Mouse (Mus musculus) midbrain, postnatal 0 days (tissue): Measurements from ENCODE around the gene Pbld1. TPM values are rescaled to one million over a fixed set of nuclear protein-coding genes. Genes with fewer than 3 reads are reported as not detected.

Source experiments
- ATAC-seq: fragments of 200-750 bp; cut with Nextera tagmentation; 2 replicates; pipeline ENCODE4 v1.8.0; 2017; ENCODE audit warnings: moderate number of reproducible peaks, mild to moderate bottlenecking, moderate TSS enrichment, moderate library complexity; ENCODE audit not compliant: low FRiP score
- DNase-seq: peaks from one replicate; pipeline ENCODE4 v3.0.0-alpha.2; 2015; ENCODE audit warnings: low spot score
- H3K27ac ChIP-seq: fragments of 300-500 bp; sonication (generic); 2 replicates; pipeline ENCODE4 v1.5.1; 2014; ENCODE audit warnings: low read depth, mild to moderate bottlenecking, low read length, mixed read lengths
- H3K27me3 ChIP-seq: fragments of 300-500 bp; sonication (generic); 2 replicates; pipeline ENCODE4 v1.6.1; 2014; ENCODE audit warnings: low read length, control low read depth, mixed read lengths; ENCODE audit not compliant: insufficient read depth
- H3K36me3 ChIP-seq: fragments of 300-500 bp; sonication (generic); 2 replicates; pipeline ENCODE4 v1.6.1; 2014; ENCODE audit warnings: low read length, control low read depth, mixed read lengths; ENCODE audit not compliant: insufficient read depth
- H3K4me1 ChIP-seq: fragments of 300-500 bp; sonication (generic); 2 replicates; pipeline ENCODE4 v1.6.1; 2014; ENCODE audit warnings: mild to moderate bottlenecking, control low read depth, antibody characterized with exemption, low read length, mixed read lengths; ENCODE audit not compliant: insufficient read depth
- H3K4me2 ChIP-seq: fragments of 300-500 bp; sonication (generic); 2 replicates; pipeline ENCODE4 v1.6.1; 2014; ENCODE audit warnings: low read depth, mild to moderate bottlenecking, low read length, mixed read lengths; ENCODE audit not compliant: poor library complexity, severe bottlenecking
- H3K4me3 ChIP-seq: fragments of 300-500 bp; sonication (generic); 2 replicates; pipeline ENCODE4 v1.5.1; 2014; ENCODE audit warnings: low read depth, mild to moderate bottlenecking, low read length, moderate library complexity
- H3K9ac ChIP-seq: fragments of 300-500 bp; sonication (generic); replicated peaks from 2 replicates; pipeline ENCODE4 v1.6.1; 2014; ENCODE audit warnings: mild to moderate bottlenecking, low read length, moderate library complexity, mixed read lengths; ENCODE audit not compliant: poor library complexity, severe bottlenecking
- H3K9me3 ChIP-seq: fragments of 300-500 bp; sonication (generic); 2 replicates; pipeline ENCODE4 v1.6.1; 2016; ENCODE audit warnings: low read length, control low read depth
- CTCF ChIP-seq: IDR thresholded peaks from 2 replicates; pipeline ENCODE4 v1.5.1; 2016; ENCODE audit warnings: antibody characterized with exemption, mild to moderate bottlenecking
- WGBS: fragments of 180-500 bp; shearing (Covaris S2); extraction: QIAGEN DNeasy Blood & Tissue Kit; methylation state at CpG from one replicate; pipeline ENCODE4 v1.1.7; 2014; 5-methylcytosine and 5-hydroxymethylcytosine counted together
- polyA plus RNA-seq: library from polyadenylated mRNA; unstranded; fragments of >200 nt; fragmentation: Nextera tagmentation; extraction: Ambion mirVana; gene quantifications from 2 replicates; pipeline ENCODE4 v1.2.1, GENCODE M21; 2015
- total RNA-seq: library from RNA; depleted of rRNA; stranded (reverse); fragments of >200 nt; gene quantifications from 2 replicates; pipeline ENCODE4 v1.2.3, GENCODE M21; 2014; rRNA removed

Pbld1 gene
- total RNA-seq = not detected in 2 replicates
- polyA plus RNA-seq = 0.45 and 0.59 TPM in 2 replicates

- H3K9ac ChIP-seq = no peak within 1 kb of the TSS
- ATAC-seq (no peak), DNase-seq (no peak)
- no peak within 1 kb of the TSS for H3K27ac ChIP-seq
- H3K9me3 ChIP-seq = no peaks in the 10 kb centered on the region
- no peaks in the 10 kb centered on the region for H3K4me1 ChIP-seq
- 84% methylated on average over 2 of the region's 2 CpGs for WGBS
- no peaks in the 10 kb centered on the region for H3K27me3 ChIP-seq
- TF ChIP-seq CTCF = no peak
- H3K4me2 ChIP-seq = no peak within 1 kb of the TSS
- H3K4me3 ChIP-seq = no peak within 1 kb of the TSS
- H3K36me3 ChIP-seq = no peaks in the 10 kb centered on the region
Observed at GRCm38 (mm10) chr10:63059862-63060261, at the start of gene Pbld1. Gene Pbld1, plus strand, starts transcription at chr10:63060162.

DNA sequence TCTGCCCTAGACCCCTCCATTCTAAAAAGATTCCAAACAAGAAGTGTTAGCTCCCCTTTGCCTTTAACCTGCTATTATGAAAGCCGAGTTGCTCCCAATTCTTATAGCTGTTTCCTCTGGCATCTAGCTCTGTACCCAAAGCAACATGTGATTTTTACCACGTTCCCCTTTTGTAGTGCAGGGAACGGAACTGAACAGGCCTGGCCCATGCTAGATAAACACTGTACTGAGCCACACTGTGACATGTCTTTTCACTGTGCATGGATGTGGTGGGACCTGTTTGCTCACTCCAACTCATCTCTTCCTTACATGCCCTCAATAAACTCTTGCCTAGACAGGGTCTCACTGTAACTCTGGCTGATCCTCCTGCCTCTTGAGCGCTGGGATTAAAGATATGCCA, 49.7 kb upstream of the Pbld1 start:
- H3K9me3 ChIP-seq = no peaks in the 10 kb centered on the region
- TF ChIP-seq CTCF = no peak
- WGBS = 82% methylated on average over 4 of the region's 4 CpGs
- H3K36me3 ChIP-seq = peaks cover 43% of the 10 kb centered on the region
- H3K9ac ChIP-seq = no peak overlapping the region
- H3K4me3 ChIP-seq = no peak overlapping the region
- no peaks in the 10 kb centered on the region for H3K27me3 ChIP-seq
- no peak for DNase-seq
- no peak for ATAC-seq
- H3K4me1 ChIP-seq = no peaks in the 10 kb centered on the region
- H3K27ac ChIP-seq = no peak overlapping the region
- no peak overlapping the region for H3K4me2 ChIP-seq

DNA sequence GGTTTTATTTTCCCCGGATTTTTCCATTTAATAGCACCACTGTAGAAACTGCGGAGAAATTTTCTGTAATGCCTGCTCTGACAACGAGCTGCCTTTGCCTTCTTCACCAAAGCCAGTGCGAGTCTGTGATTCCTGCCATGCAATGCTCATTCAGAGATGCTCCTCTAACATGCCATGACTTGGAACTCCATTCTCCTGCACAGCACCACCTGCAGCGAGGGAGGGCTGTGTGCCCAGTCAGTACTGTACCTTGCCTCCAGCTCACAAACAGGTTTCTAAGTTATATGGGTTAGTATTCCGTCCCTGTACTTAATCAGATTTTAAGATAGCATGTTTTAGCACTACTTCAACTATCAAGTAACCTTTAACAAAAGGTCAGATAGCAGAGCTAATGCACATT, 48.4 kb upstream of the Pbld1 start:
- no peak overlapping the region for H3K27ac ChIP-seq
- TF ChIP-seq CTCF = no peak
- 86% methylated on average over 6 of the region's 6 CpGs for WGBS
- no peak for ATAC-seq
- H3K9me3 ChIP-seq = no peaks in the 10 kb centered on the region
- no peaks in the 10 kb centered on the region for H3K4me1 ChIP-seq
- H3K4me2 ChIP-seq = no peak overlapping the region
- H3K9ac ChIP-seq = no peak overlapping the region
- peaks cover 48% of the 10 kb centered on the region for H3K36me3 ChIP-seq
- H3K4me3 ChIP-seq = no peak overlapping the region
- DNase-seq = no peak
- no peaks in the 10 kb centered on the region for H3K27me3 ChIP-seq

GRCm38 (mm10) chr10:63013476-63013875, 46.5 kb upstream of the Pbld1 start:
- H3K4me3 ChIP-seq = no peak overlapping the region
- TF ChIP-seq CTCF = no peak
- no peak overlapping the region for H3K9ac ChIP-seq
- H3K27me3 ChIP-seq = no peaks in the 10 kb centered on the region
- 78% methylated on average over 3 of the region's 3 CpGs for WGBS
- H3K9me3 ChIP-seq = no peaks in the 10 kb centered on the region
- H3K4me2 ChIP-seq = no peak overlapping the region
- H3K4me1 ChIP-seq = no peaks in the 10 kb centered on the region
- H3K36me3 ChIP-seq = peaks cover 40% of the 10 kb centered on the region
- ATAC-seq (no peak), DNase-seq (no peak)
- H3K27ac ChIP-seq = no peak overlapping the region

- DNase-seq (no peak), ATAC-seq (no peak)
- WGBS = 86% methylated on average over 9 of the region's 9 CpGs
- Histone ChIP-seq H3K4me1 (no peaks in the 10 kb centered on the region), H3K4me2 (no peak overlapping the region), H3K27ac (no peak overlapping the region), H3K27me3 (no peaks in the 10 kb centered on the region), H3K9ac (no peak overlapping the region), H3K36me3 (peaks cover 40% of the 10 kb centered on the region), H3K9me3 (no peaks in the 10 kb centered on the region), H3K4me3 (no peak overlapping the region)
- no peak for TF ChIP-seq CTCF
Observed at GRCm38 (mm10) chr10:63014168-63014567, 45.8 kb upstream of the Pbld1 start.

GRCm38 (mm10) chr10:63019304-63019703, 40.7 kb upstream of the Pbld1 start:
- no peak overlapping the region for H3K4me3 ChIP-seq
- DNase-seq (no peak), ATAC-seq (no peak)
- no peaks in the 10 kb centered on the region; the same call in 1 of the 2 replicates for H3K4me1 ChIP-seq
- H3K4me2 ChIP-seq = no peak overlapping the region
- H3K27ac ChIP-seq = no peak overlapping the region
- no peak overlapping the region for H3K9ac ChIP-seq
- H3K27me3 ChIP-seq = no peaks in the 10 kb centered on the region
- H3K36me3 ChIP-seq = peaks cover 12% of the 10 kb centered on the region
- WGBS = 71% methylated on average over 6 of the region's 6 CpGs
- H3K9me3 ChIP-seq = no peaks in the 10 kb centered on the region
- no peak for TF ChIP-seq CTCF
